Mouse (Mus musculus) bone marrow macrophage, adult 2 months (primary cell): ENCODE data around the gene Pla2g6.

Experiments
- CTCF ChIP-seq: IDR thresholded peaks from 2 replicates; pipeline ENCODE4 v1.5.1; 2012; ENCODE audit warnings: low read depth, mild to moderate bottlenecking, low read length, moderate library complexity
- POLR2A ChIP-seq: IDR thresholded peaks from 2 replicates; pipeline ENCODE4 v1.6.1; 2012; ENCODE audit warnings: mild to moderate bottlenecking, low read depth, low read length, borderline replicate concordance

- no peak for TF ChIP-seq CTCF
- TF ChIP-seq POLR2A, result no peak
These were observed 29.1 kb upstream of the Pla2g6 start for GRCm38 (mm10) chr15:79357036-79357911.
